Mouse (Mus musculus): ENCODE data around the gene Tango2.

DNA sequence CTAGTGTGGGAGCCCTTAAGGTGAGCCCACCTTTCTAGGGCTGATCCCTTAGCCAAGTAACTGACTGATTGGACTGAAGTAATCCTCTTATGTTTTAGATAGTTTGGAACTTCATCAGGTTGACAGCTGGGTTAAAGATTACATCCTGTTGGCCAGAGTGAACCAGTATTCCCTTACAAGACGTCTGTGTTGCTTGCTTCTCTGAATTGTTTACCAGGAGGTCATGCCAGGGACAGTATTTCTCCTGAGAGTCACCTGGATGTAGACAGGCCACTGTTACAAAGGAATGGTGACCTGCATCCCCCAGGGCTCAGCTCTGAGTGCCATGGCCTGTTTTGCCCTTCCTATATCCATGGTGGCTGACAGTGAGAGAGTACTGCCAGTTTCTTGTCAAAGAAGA is 30.6 kb upstream of the Tango2 start:
- TF ChIP-seq CTCF (IDR thresholded peaks at IDR 0.05; ENCODE audit: control insufficient read depth, insufficient read depth, insufficient read length): no peak
- no peak for TF ChIP-seq MAX (IDR thresholded peaks at IDR 0.05)
- no peak for TF ChIP-seq MYOD1 (IDR thresholded peaks at IDR 0.05; ENCODE audit: control insufficient read depth, insufficient read length, low read depth)
- no peak for TF ChIP-seq MYOG (IDR thresholded peaks at IDR 0.05; ENCODE audit: control insufficient read depth, extremely low read depth, insufficient read length)
- no peak for TF ChIP-seq USF1 (IDR thresholded peaks at IDR 0.05; ENCODE audit: low read depth)
- no peak for TF ChIP-seq FOSL1 (IDR thresholded peaks at IDR 0.05; ENCODE audit: insufficient read depth, low read length, poor library complexity, severe bottlenecking)
- no peak for TF ChIP-seq CEBPB (IDR thresholded peaks at IDR 0.05; ENCODE audit: low read depth)
